Mouse (Mus musculus): ENCODE data around the gene Wars2. TPM values are rescaled to one million over a fixed set of nuclear protein-coding genes. Genes with fewer than 3 reads are reported as not detected.

The Wars2 gene
- polyA plus RNA-seq, 1 experiment from 2014 or later: 10.4 TPM

DNA sequence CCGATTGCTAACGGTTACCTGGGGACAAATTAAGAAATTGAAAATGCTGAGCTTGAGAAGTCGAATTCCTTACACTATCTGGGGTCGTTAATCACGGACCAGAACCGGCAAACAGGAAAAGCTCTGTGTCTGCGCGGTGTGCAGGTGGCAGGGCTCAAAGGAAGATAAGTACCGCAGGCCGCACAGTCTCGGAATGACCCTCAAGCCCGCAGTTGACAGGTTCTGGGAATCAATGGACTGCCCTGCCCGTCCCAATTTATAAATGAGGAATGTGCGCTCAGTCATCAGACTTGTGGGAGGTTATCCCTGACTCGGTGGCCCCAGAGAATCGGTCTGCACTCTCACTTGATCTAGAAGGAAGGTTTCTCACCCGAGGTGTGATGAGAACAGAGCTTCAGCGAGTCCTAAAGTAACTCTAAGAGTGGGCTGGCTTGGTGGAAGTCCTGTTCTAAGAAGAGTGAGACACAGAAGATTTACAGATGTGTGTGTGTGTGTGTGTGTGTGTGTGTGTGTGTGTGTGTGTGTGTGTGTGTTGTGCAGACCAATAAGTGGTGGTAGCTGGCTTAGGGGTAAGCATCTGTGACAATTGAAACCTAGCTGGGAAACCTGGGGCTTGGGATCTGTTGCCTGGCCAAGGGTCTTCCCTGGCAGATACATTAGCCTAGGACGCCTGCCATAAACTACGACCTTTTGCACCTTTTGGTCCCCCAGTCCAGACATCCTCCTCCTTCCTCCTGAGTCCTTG lies 98.6 kb downstream of the Wars2 start:
- WGBS: 15% methylated on average over 20 of the region's 20 CpGs
- H3K27me3 ChIP-seq (replicated peaks; ENCODE audit: control insufficient read depth, insufficient read depth, low read length): peaks cover 93% of the 10 kb centered on the region
- H3K36me3 ChIP-seq (ENCODE audit: control insufficient read depth, insufficient read depth, low read length): no peaks in the 10 kb centered on the region
- peak overlapping the region; percentile 39 for H3K4me3 ChIP-seq (ENCODE audit: low read depth, low read length)
- H3K4me2 ChIP-seq (ENCODE audit: low read depth, low read length): peak overlapping the region; percentile 49
- ATAC-seq (ENCODE audit: low read depth) (no peak), DNase-seq (ENCODE audit: low spot score) (no peak)
- no peaks in the 10 kb centered on the region for H3K9me3 ChIP-seq (ENCODE audit: control insufficient read depth, low read length)
- peaks cover 6% of the 10 kb centered on the region; the same call in 1 of the 2 replicates for H3K4me1 ChIP-seq (ENCODE audit: control insufficient read depth, insufficient read depth, low read length)
- peak overlapping the region; percentile 56; the same call in 1 of the 2 replicates for H3K27ac ChIP-seq (replicated peaks; ENCODE audit: low read depth, low read length)
- H3K9ac ChIP-seq (ENCODE audit: low read depth, low read length): no peak overlapping the region

DNA sequence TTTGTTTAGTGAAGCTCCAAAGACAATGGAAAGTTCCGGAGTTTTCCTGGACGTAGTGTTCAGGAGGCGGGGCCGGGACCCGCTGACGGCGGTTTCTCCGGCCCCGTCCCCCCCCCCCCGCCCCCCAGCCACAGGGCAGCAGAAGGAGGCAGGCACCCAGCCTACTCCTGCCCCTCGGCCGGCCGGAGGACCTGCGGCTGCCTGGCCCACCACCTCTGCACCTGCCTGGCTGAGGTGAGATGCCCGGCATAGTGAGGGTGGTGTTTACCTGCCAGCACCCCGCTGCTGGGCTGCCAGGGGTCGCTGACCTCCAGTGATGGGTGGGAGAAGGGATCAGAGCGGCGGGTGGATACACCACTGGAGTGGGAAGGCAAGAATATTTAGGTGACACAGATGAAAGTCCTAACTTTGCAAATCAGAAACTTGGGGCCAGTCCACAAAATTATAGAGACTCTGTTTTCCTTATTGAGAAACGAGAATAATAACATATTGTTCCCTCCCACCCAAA lies 99.4 kb downstream of the Wars2 start, which contains the start of gene Tbx15:
Gene Tbx15, plus strand, starts transcription at position 169 of the 508 bp plus-strand sequence.
- Histone ChIP-seq H3K9me3 (ENCODE audit: control insufficient read depth, low read length) (no peaks in the 10 kb centered on the region), H3K27ac (replicated peaks; ENCODE audit: low read depth, low read length) (peak within 1 kb of the TSS; percentile 56), H3K4me2 (ENCODE audit: low read depth, low read length) (peak within 1 kb of the TSS; percentile 49), H3K4me1 (ENCODE audit: control insufficient read depth, insufficient read depth, low read length) (0 out of 2 replicates have a peak, but pooled peaks cover 4% of the 10 kb centered on the region), H3K27me3 (replicated peaks; ENCODE audit: control insufficient read depth, insufficient read depth, low read length) (peaks cover 93% of the 10 kb centered on the region), H3K36me3 (ENCODE audit: control insufficient read depth, insufficient read depth, low read length) (no peaks in the 10 kb centered on the region), H3K9ac (ENCODE audit: low read depth, low read length) (peak within 1 kb of the TSS; percentile 64), H3K4me3 (ENCODE audit: low read depth, low read length) (peak within 1 kb of the TSS; percentile 39)
- ATAC-seq (ENCODE audit: low read depth) (no peak), DNase-seq (ENCODE audit: low spot score) (no peak)
- WGBS: 1% methylated on average over 16 of the region's 20 CpGs

- Histone ChIP-seq H3K27ac (replicated peaks; ENCODE audit: low read depth, low read length) (peak overlapping the region; percentile 56), H3K9me3 (ENCODE audit: control insufficient read depth, low read length) (no peaks in the 10 kb centered on the region), H3K9ac (ENCODE audit: low read depth, low read length) (peak overlapping the region; percentile 64), H3K36me3 (ENCODE audit: control insufficient read depth, insufficient read depth, low read length) (no peaks in the 10 kb centered on the region), H3K4me3 (ENCODE audit: low read depth, low read length) (peak overlapping the region; percentile 39), H3K4me2 (ENCODE audit: low read depth, low read length) (peak overlapping the region; percentile 49), H3K27me3 (replicated peaks; ENCODE audit: control insufficient read depth, insufficient read depth, low read length) (peaks cover 94% of the 10 kb centered on the region), H3K4me1 (ENCODE audit: control insufficient read depth, insufficient read depth, low read length) (0 out of 2 replicates have a peak, but pooled peaks cover 4% of the 10 kb centered on the region)
- ATAC-seq (ENCODE audit: low read depth): no peak
- DNase-seq (ENCODE audit: low spot score): no peak
- under 1% methylated on average over 50 of the region's 50 CpGs for WGBS
Observed at GRCm38 (mm10) chr3:99240811-99241738, 100.2 kb downstream of the Wars2 start.

DNA sequence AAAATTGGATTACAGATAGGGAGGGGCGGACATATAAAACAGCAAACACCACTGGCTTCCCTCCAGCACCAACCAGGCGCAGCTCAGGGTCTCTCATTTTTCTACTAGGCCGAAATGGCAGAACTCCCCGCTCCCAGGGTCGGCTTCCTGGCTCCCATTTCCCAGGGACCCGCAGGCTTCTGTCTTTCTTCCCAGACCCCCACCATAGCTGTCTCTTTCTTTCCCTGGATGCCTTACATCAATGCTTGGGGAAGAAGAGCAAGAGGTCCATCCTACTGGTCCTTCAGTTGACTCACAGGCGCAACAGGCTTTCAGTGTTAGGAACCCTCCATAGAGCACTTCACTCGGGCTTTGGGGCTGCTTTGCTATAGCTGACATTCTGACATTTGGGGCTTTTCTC lies 101.6 kb downstream of the Wars2 start:
- ATAC-seq (ENCODE audit: low read depth) (no peak), DNase-seq (ENCODE audit: low spot score) (no peak)
- Histone ChIP-seq H3K27me3 (replicated peaks; ENCODE audit: control insufficient read depth, insufficient read depth, low read length) (peaks cover 97% of the 10 kb centered on the region), H3K4me2 (ENCODE audit: low read depth, low read length) (peak overlapping the region; percentile 8; the same call in 1 of the 2 replicates), H3K4me3 (ENCODE audit: low read depth, low read length) (peak overlapping the region; percentile 39; the same call in 1 of the 2 replicates), H3K4me1 (ENCODE audit: control insufficient read depth, insufficient read depth, low read length) (0 out of 2 replicates have a peak, but pooled peaks cover 4% of the 10 kb centered on the region), H3K27ac (replicated peaks; ENCODE audit: low read depth, low read length) (no peak overlapping the region; the same call in 1 of the 2 replicates), H3K36me3 (ENCODE audit: control insufficient read depth, insufficient read depth, low read length) (no peaks in the 10 kb centered on the region), H3K9me3 (ENCODE audit: control insufficient read depth, low read length) (no peaks in the 10 kb centered on the region), H3K9ac (ENCODE audit: low read depth, low read length) (no peak overlapping the region)
- 15% methylated on average over 8 of the region's 8 CpGs for WGBS

GRCm38 (mm10) chr3:99245341-99245740 lies 104.5 kb downstream of the Wars2 start:
- H3K4me3 ChIP-seq (ENCODE audit: low read depth, low read length): no peak overlapping the region
- no peak for ATAC-seq (ENCODE audit: low read depth)
- no peak overlapping the region for H3K4me2 ChIP-seq (ENCODE audit: low read depth, low read length)
- no peaks in the 10 kb centered on the region for H3K9me3 ChIP-seq (ENCODE audit: control insufficient read depth, low read length)
- no peak overlapping the region for H3K9ac ChIP-seq (ENCODE audit: low read depth, low read length)
- H3K4me1 ChIP-seq (ENCODE audit: control insufficient read depth, insufficient read depth, low read length): 0 out of 2 replicates have a peak, but pooled peaks cover 4% of the 10 kb centered on the region
- 21% methylated on average over 3 of the region's 3 CpGs for WGBS
- H3K36me3 ChIP-seq (ENCODE audit: control insufficient read depth, insufficient read depth, low read length): no peaks in the 10 kb centered on the region
- DNase-seq (ENCODE audit: low spot score): no peak
- peaks cover 97% of the 10 kb centered on the region for H3K27me3 ChIP-seq (replicated peaks; ENCODE audit: control insufficient read depth, insufficient read depth, low read length)
- H3K27ac ChIP-seq (replicated peaks; ENCODE audit: low read depth, low read length): no peak overlapping the region

DNA sequence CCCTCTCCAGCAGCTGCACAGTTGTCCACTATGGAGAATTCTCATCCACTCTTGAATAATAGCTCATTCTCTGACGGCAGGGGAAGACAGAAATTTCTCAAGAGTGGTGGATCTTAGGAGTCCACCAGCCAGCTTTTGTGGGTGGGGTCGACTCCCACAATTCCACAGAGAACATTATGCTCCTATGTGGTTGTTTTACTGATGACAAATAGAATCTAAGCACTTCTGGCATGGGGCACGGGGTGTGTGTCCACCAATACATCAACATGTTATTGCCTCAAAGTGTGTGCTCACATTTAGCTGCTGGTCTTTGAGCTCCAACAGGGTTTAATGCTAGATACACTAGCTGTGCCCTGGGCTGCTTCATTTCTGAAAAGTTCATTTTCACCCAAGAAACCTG lies 105.8 kb downstream of the Wars2 start:
- ATAC-seq (ENCODE audit: low read depth) (no peak), DNase-seq (ENCODE audit: low spot score) (no peak)
- peaks cover 98% of the 10 kb centered on the region for H3K27me3 ChIP-seq (replicated peaks; ENCODE audit: control insufficient read depth, insufficient read depth, low read length)
- no peaks in the 10 kb centered on the region for H3K9me3 ChIP-seq (ENCODE audit: control insufficient read depth, low read length)
- H3K36me3 ChIP-seq (ENCODE audit: control insufficient read depth, insufficient read depth, low read length): no peaks in the 10 kb centered on the region
- no peak overlapping the region for H3K9ac ChIP-seq (ENCODE audit: low read depth, low read length)
- H3K4me3 ChIP-seq (ENCODE audit: low read depth, low read length): no peak overlapping the region
- H3K4me2 ChIP-seq (ENCODE audit: low read depth, low read length): no peak overlapping the region
- 40% methylated on average over 3 of the region's 3 CpGs for WGBS
- no peak overlapping the region for H3K27ac ChIP-seq (replicated peaks; ENCODE audit: low read depth, low read length)
- no peaks in the 10 kb centered on the region for H3K4me1 ChIP-seq (ENCODE audit: control insufficient read depth, insufficient read depth, low read length)

GRCm38 (mm10) chr3:99247586-99247985 lies 106.7 kb downstream of the Wars2 start:
- H3K4me2 ChIP-seq (ENCODE audit: low read depth, low read length): no peak overlapping the region
- 10% methylated on average over 4 of the region's 4 CpGs for WGBS
- no peaks in the 10 kb centered on the region for H3K36me3 ChIP-seq (ENCODE audit: control insufficient read depth, insufficient read depth, low read length)
- no peaks in the 10 kb centered on the region for H3K9me3 ChIP-seq (ENCODE audit: control insufficient read depth, low read length)
- ATAC-seq (ENCODE audit: low read depth) (no peak), DNase-seq (ENCODE audit: low spot score) (no peak)
- no peaks in the 10 kb centered on the region for H3K4me1 ChIP-seq (ENCODE audit: control insufficient read depth, insufficient read depth, low read length)
- H3K4me3 ChIP-seq (ENCODE audit: low read depth, low read length): no peak overlapping the region
- H3K9ac ChIP-seq (ENCODE audit: low read depth, low read length): no peak overlapping the region
- peak overlapping the region; percentile 29; the same call in 1 of the 2 replicates for H3K27ac ChIP-seq (replicated peaks; ENCODE audit: low read depth, low read length)
- peaks cover 100% of the 10 kb centered on the region for H3K27me3 ChIP-seq (replicated peaks; ENCODE audit: control insufficient read depth, insufficient read depth, low read length)
